Mouse (Mus musculus) limb, embryonic 14.5 days (tissue): ENCODE results near the gene Dazap2. TPM values are rescaled to one million over a fixed set of nuclear protein-coding genes. Genes with fewer than 3 reads are reported as not detected.

Experiments
- ATAC-seq: fragments of 200-750 bp; cut with Nextera tagmentation; 2 replicates; pipeline ENCODE4 v1.8.0; 2017; ENCODE audit warnings: low read depth, moderate number of reproducible peaks, moderate TSS enrichment; ENCODE audit not compliant: low FRiP score
- DNase-seq: peaks from one replicate; pipeline ENCODE4 v3.0.0-alpha.2; 2015; ENCODE audit warnings: low spot score
- H3K27ac ChIP-seq: fragments of 300-500 bp; sonication (generic); replicated peaks from 2 replicates; pipeline ENCODE4 v1.5.1; 2014; ENCODE audit warnings: low read depth, mild to moderate bottlenecking, low read length, moderate library complexity, mixed read lengths
- H3K27me3 ChIP-seq: fragments of 300-500 bp; sonication (generic); 2 replicates; pipeline ENCODE4 v1.6.1; 2014; ENCODE audit warnings: low read length, mixed read lengths; ENCODE audit not compliant: control insufficient read depth, insufficient read depth
- H3K36me3 ChIP-seq: fragments of 300-500 bp; sonication (generic); 2 replicates; pipeline ENCODE4 v1.6.1; 2014; ENCODE audit warnings: mild to moderate bottlenecking, low read length, moderate library complexity, mixed read lengths; ENCODE audit not compliant: control insufficient read depth, insufficient read depth
- H3K4me1 ChIP-seq: fragments of 300-500 bp; sonication (generic); 2 replicates; pipeline ENCODE4 v1.6.1; 2014; ENCODE audit warnings: antibody characterized with exemption, low read length, mixed read lengths; ENCODE audit not compliant: control insufficient read depth, insufficient read depth
- H3K4me2 ChIP-seq: fragments of 300-500 bp; sonication (generic); replicated peaks from 2 replicates; pipeline ENCODE4 v1.6.1; 2014; ENCODE audit warnings: low read depth, mild to moderate bottlenecking, low read length, moderate library complexity; ENCODE audit not compliant: severe bottlenecking
- H3K4me3 ChIP-seq: fragments of 300-500 bp; sonication (generic); replicated peaks from 2 replicates; pipeline ENCODE4 v1.5.1; 2014; ENCODE audit warnings: low read length
- H3K9ac ChIP-seq: fragments of 300-500 bp; sonication (generic); 2 replicates; pipeline ENCODE4 v1.6.1; 2014; ENCODE audit warnings: mild to moderate bottlenecking, low read depth, low read length, moderate library complexity; ENCODE audit not compliant: severe bottlenecking
- H3K9me3 ChIP-seq: fragments of 300-500 bp; sonication (generic); 2 replicates; pipeline ENCODE4 v1.6.1; 2016; ENCODE audit warnings: low read length; ENCODE audit not compliant: control insufficient read depth
- POLR2A ChIP-seq: fragments of 200-500 bp; IDR thresholded peaks from 2 replicates; pipeline ENCODE4 v1.8.0; 2012; ENCODE audit warnings: inconsistent platforms, mild to moderate bottlenecking, moderate library complexity, borderline replicate concordance; ENCODE audit not compliant: insufficient read depth, insufficient read length; ENCODE audit errors: extremely low read depth
- WGBS: fragments of 180-500 bp; shearing (Covaris S2); extraction: QIAGEN DNeasy Blood & Tissue Kit; methylation state at CpG from one replicate; pipeline ENCODE4 v1.1.7; 2014; 5-methylcytosine and 5-hydroxymethylcytosine counted together
- polyA plus RNA-seq, 2 experiments: library from polyadenylated mRNA; depleted of rRNA in 1 of 2; stranded (reverse) in 1 of 2; unstranded in 1 of 2; fragments of >200 nt; fragmentation: Nextera tagmentation in 1 of 2; extraction: Ambion mirVana in 1 of 2; gene quantifications; 2 replicates each; pipeline versions ENCODE4 v1.2.1 to v1.2.3; 2012 to 2014

The Dazap2 gene
- 139 and 213 TPM in 2 replicates for polyA plus RNA-seq (2012; rRNA removed)
- 185 and 191 TPM in 2 replicates for polyA plus RNA-seq (2014; fragmentation: Nextera tagmentation; extraction: Ambion mirVana)

- under 1% methylated on average over 42 of the region's 99 CpGs for WGBS
- Histone ChIP-seq H3K4me2 (peak within 1 kb of the TSS; percentile 83), H3K4me1 (peaks cover 10% of the 10 kb centered on the region), H3K36me3 (peaks cover 27% of the 10 kb centered on the region), H3K27ac (peak within 1 kb of the TSS; percentile 94), H3K27me3 (no peaks in the 10 kb centered on the region), H3K4me3 (peak within 1 kb of the TSS; percentile 97), H3K9me3 (no peaks in the 10 kb centered on the region), H3K9ac (peak within 1 kb of the TSS; percentile 89)
- peak; percentile 98 for DNase-seq
- peak; percentile 60; the same call in 1 of the 2 replicates for TF ChIP-seq POLR2A
- peak; percentile 89 for ATAC-seq
Observed at GRCm38 (mm10) chr15:100614996-100615824, at the start of gene Dazap2. Gene Dazap2 (plus strand): TSS chr15:100615349.

GRCm38 (mm10) chr15:100566531-100566930, 48.6 kb upstream of the Dazap2 start:
- 66% methylated on average over 2 of the region's 2 CpGs for WGBS
- Histone ChIP-seq H3K4me2 (no peak overlapping the region), H3K4me1 (no peaks in the 10 kb centered on the region), H3K9ac (no peak overlapping the region), H3K9me3 (no peaks in the 10 kb centered on the region), H3K27me3 (no peaks in the 10 kb centered on the region), H3K36me3 (no peaks in the 10 kb centered on the region), H3K4me3 (no peak overlapping the region), H3K27ac (no peak overlapping the region)
- TF ChIP-seq POLR2A: no peak
- DNase-seq (no peak), ATAC-seq (no peak)

- no peak overlapping the region for H3K4me3 ChIP-seq
- TF ChIP-seq POLR2A: no peak
- ATAC-seq (no peak), DNase-seq (no peak)
- no peak overlapping the region for H3K27ac ChIP-seq
- H3K4me2 ChIP-seq: no peak overlapping the region
- H3K27me3 ChIP-seq: no peaks in the 10 kb centered on the region
- no peaks in the 10 kb centered on the region for H3K9me3 ChIP-seq
- peaks cover 14% of the 10 kb centered on the region for H3K4me1 ChIP-seq
- WGBS: 67% methylated on average over 3 of the region's 3 CpGs
- no peaks in the 10 kb centered on the region for H3K36me3 ChIP-seq
- no peak overlapping the region for H3K9ac ChIP-seq
Observed at GRCm38 (mm10) chr15:100569239-100569638, 45.9 kb upstream of the Dazap2 start.

- Histone ChIP-seq H3K27me3 (no peaks in the 10 kb centered on the region), H3K4me1 (peaks cover 21% of the 10 kb centered on the region), H3K4me2 (peak overlapping the region; percentile 2; the same call in 1 of the 2 replicates), H3K9ac (0 out of 2 replicates have a peak overlapping the region, but pooled peaks have one; percentile 3), H3K9me3 (no peaks in the 10 kb centered on the region), H3K36me3 (no peaks in the 10 kb centered on the region), H3K27ac (0 out of 2 replicates have a peak overlapping the region, but pooled peaks have one; percentile 16), H3K4me3 (no peak overlapping the region)
- no peak for ATAC-seq
- 32% methylated on average over 6 of the region's 6 CpGs for WGBS
- DNase-seq: peak; percentile 75
- no peak for TF ChIP-seq POLR2A
Observed at GRCm38 (mm10) chr15:100573946-100574345, 41.2 kb upstream of the Dazap2 start.

- Histone ChIP-seq H3K4me1 (peaks cover 21% of the 10 kb centered on the region), H3K4me3 (no peak overlapping the region), H3K9me3 (no peaks in the 10 kb centered on the region), H3K36me3 (no peaks in the 10 kb centered on the region), H3K27me3 (no peaks in the 10 kb centered on the region), H3K9ac (no peak overlapping the region), H3K4me2 (no peak overlapping the region), H3K27ac (0 out of 2 replicates have a peak overlapping the region, but pooled peaks have one; percentile 16)
- ATAC-seq: no peak
- no peak for TF ChIP-seq POLR2A
- WGBS: 65% methylated on average over 2 of the region's 2 CpGs
- no peak for DNase-seq
Observed at GRCm38 (mm10) chr15:100574378-100574777, 40.8 kb upstream of the Dazap2 start.
